Mouse (Mus musculus) left cerebral cortex, postnatal 14 days (tissue): ENCODE measurements around the gene Nav3. TPM values are rescaled to one million over a fixed set of nuclear protein-coding genes. Genes with fewer than 3 reads are reported as not detected.

Source experiments
- DNase-seq, 2 experiments: peaks; one replicate each; pipeline ENCODE4 v3.0.0; 2021 to 2022; ENCODE audit warnings: low spot score in 2 of 2, mixed read lengths in 1 of 2
- intact Hi-C: fragments of 180-260 bp; cut with DNase I; formaldehyde crosslinking; loops from one replicate; pipeline ENCODE4 v1.15.1; 2025
- total RNA-seq, 2 experiments: library from RNA; stranded (reverse); gene quantifications; 2 replicates each; pipeline ENCODE4 v1.2.3; 2021

Nav3 gene
- total RNA-seq, 2 experiments from 2014 or later: 250 to 303 TPM

DNA sequence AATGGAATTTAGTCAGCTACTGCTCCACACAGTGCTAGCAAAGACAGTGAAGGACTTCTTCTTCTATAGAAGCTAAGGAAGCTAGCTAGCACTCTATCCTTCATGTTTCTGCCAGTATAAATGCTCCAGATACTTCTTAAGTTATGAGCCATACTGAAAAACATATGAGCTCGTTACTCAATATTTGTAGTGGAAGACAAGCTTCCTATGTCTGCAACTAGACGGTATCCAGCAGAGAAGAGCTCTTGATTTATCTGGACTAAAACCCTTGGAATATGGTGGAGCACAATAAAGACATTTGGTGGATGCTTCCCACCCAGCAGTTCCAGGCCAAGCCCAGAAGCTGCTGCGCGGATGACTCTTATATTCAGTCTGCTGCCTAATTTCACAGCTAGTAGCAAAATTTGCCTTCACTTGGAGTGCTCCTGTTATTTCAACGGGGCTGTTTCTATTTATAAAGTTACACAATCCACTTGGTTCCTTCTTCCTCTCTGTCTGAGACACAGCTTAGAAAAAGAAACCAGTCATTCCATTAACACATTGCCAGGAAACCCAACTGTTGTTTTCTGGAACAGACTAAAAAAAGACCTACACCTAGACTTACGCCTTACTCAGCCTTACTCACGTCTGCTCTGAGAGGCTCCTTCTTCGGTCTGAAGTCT is 470.0 kb downstream of the Nav3 start:
- peak; percentile 51 to 72 for DNase-seq
- intact Hi-C loops: no loop called here

DNA sequence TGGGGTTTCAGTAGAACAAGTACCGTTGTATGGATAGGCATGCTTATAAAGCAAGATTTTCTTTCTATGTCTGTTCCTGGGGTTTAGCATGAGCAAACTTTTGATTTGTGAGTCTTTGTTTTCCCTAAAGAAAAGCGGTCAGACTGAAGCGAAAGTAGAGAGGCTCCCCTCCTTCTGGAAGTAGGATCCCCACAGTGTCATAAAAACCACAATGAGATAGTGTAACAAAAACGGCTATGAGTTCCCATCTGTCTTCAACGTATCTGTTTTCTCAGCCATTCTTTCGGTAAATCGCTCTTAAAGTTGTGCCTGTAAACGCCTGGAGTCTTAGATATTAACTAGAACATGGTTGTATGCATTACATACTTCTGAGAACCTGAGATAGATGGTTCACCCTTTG is 479.7 kb downstream of the Nav3 start:
- DNase-seq: no peak
- intact Hi-C loops: no loop called here

DNA sequence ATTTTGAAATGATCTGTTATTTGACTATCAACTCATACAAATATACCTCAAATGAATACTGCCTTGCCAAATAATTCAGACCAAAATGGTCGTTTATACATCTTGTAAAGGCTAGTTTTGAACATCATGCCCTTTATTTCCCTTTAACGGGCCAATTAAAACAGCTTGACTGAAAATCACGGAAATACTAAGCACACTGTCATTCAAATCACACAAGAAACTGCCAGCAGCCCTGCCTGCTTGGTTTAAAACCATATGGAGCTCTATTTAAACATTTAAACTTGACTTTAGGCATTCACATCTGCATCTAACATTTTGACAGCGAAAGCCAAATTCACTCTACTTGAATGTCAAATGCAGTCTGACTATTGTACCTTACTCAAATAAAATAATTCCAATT is 481.8 kb downstream of the Nav3 start:
- intact Hi-C loops: no loop called here
- DNase-seq: no peak

DNA sequence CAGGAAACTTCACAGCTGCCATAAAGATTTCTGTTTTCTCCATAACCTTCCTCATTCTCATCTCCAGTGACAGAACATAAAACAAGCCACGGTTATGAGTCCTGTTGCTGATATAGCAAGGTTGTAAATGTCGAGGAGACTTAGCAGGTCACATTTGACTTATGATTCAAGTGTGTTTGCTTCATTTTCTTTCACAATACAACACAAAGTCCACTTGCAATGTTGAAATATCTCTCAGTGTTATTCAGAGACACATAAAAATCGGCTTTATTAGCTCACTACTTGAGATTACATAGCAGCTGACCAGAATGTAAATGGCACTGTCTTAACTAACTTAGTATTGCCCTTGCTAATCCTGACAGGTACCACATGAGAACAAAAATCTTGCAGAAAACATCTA is 482.5 kb downstream of the Nav3 start:
- no peak for DNase-seq
- intact Hi-C loops: no loop called here

DNA sequence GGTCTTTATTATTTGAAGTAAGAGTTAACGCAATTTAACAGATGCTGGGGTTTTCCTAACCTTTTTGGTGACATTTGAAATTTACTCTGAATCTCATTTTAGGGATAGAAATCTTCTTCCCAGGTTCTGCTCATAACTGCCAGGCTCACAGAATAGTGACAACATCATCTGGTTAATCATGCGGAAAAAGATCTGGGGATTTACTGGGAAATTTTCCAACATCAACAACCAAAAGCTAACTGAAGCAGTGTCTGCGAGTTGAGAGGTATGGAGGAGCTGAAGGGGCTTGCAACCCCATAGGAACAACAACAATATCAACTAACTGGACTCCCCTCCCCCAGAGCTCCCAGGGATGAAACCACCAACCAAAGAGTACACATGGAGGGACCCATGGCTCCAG is 505.7 kb downstream of the Nav3 start:
- DNase-seq: no peak
- intact Hi-C loops: no loop called here

DNA sequence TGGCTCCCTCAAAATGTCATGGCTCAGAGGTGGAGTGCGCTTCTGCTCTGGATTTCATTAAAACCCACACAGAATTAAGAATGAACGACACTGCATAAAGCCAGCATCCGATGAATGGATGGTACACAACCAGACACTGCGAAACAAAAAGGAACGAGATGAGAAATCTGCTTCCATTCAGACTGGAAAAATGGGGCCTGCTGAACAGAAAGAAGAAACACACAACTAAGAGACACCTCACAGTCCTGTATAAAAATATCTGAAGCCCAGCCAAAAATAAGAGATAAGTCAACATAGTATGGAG is 526.7 kb downstream of the Nav3 start:
- DNase-seq: no peak
- intact Hi-C loops: loop anchor here (10.0 kb wide), 1 partner anchor 516 kb away; no protein-coding TSS in a partner anchor

DNA sequence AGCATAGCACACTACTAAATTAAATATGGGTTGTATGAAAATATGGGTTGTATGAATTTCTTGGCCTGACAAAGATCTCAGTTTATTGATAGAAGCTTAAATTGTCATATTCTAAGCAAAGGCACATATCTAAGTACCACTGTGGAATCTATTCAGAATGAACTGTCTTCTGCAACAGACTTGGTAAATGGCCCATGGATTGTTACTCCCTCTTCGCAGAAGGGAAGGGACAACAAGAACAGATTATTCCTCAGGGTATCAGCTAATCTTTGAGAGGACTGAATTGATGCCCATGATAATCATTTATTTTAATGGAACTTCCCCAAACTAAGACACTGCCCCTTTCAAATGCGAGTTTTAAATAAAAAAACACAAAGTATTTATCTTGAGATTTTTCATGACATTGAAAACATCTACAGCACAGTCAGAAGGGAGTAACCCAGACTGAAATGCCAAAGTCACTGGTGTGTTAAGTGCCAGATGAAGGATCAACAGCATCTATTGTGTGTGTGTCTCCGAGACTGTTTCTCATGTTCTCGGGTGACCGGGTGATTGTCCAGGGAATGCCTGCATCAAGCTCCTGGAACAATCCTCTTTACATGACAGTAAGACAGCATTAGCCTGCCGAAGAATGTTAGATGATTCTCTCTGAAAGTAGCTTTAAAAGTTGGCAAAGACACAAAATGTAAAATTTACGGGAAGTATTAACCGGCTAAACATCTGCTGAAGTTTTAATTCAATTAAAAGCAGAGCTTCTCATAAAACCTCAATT is 527.3 kb downstream of the Nav3 start:
- DNase-seq: no peak
- intact Hi-C loops: loop anchor here (10.0 kb wide), 1 partner anchor 516 kb away; no protein-coding TSS in a partner anchor

DNA sequence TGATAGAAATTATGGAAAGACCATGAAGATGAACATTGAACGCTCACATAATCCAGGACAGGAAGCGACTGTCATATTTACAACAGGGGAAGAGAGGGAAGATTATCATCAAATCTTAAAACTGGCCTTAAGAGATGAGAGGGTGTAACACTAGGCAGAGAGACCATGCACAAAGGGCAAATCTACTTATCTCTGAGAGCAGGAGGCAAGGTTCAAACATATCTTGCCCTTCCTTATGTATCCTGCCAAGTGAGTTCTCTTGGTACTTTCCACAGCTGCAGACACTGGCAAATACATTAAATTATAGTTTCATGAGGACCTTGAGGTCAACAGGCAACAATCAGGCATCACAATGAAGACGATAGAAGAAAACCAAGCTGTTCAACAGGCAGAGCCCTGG is 529.9 kb downstream of the Nav3 start:
- intact Hi-C loops: loop anchor here (10.0 kb wide), 1 partner anchor 519 kb away; no protein-coding TSS in a partner anchor
- no peak for DNase-seq

DNA sequence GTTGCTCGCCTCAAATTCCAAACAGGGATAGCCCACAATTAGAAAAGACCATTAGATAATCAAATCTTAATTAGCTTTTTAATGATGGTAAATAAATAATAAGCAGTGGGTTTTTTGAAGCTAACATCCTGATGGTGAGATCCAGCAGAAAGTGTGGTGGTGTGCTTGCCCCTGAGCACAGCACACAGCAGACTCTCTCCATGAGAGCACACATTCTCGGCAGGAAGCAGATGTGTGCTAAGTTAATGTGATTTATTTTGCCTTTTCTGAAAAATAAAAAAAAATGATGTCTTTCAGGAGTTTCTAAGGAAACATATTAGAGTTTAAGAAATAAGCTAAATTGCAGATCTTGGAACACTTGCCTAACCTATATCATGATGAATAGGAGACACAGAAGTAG is 531.9 kb downstream of the Nav3 start:
- no peak for DNase-seq
- intact Hi-C loops: loop anchor here (10.0 kb wide), 1 partner anchor 521 kb away; no protein-coding TSS in a partner anchor

DNA sequence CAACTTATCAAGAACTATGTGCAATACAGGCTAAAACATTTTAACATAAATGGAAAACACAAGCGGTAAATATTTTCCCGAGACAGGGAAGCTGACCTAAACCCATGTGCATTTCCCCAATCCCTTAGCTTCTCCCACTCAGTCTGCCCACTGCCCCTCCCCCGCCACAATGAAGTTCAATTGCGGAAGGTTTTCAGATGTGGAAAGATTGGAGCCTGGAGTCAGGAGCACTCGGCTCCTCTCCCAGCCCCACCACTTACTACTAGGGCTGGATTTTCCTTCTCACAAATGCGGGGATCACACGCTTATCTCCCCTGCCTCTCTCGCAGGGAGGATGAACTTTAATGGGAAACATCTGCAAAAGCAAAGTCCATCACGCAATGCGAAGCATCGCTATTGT is 534.6 kb downstream of the Nav3 start:
- intact Hi-C loops: loop anchor here (2.0 to 10.0 kb wide), 2 partner anchors 163 to 523 kb away; no protein-coding TSS in a partner anchor

DNA sequence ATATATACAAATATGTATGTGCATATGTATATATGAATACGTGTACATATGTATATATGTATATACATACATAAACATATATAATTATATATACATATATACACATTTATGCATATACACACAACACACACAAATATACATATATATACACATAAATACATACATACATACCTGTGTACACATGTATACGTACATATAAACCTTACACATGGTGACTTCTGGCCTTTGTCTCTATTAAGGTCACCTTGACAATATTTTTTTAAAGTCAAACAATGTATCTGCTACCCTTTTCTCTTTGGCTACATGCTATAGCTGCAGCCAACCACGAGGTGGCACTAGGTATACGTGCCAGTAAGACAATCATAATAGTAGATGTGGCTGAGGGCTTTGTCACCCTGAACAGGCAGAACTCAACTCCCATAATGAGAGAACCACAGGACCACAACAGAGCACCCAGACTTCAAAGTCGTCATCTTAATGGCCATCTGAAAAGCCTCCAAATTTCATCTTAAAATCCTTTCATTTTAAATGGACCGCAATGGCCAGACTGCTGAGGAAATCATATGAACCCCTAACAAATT is 535.3 kb downstream of the Nav3 start:
- intact Hi-C loops: loop anchor here (2.0 to 10.0 kb wide), 2 partner anchors 164 to 524 kb away; no protein-coding TSS in a partner anchor
- peak; percentile 61 to 70 for DNase-seq

More for the DNA sequence above, 534.6 kb downstream of the Nav3 start:
- DNase-seq: no peak

DNA sequence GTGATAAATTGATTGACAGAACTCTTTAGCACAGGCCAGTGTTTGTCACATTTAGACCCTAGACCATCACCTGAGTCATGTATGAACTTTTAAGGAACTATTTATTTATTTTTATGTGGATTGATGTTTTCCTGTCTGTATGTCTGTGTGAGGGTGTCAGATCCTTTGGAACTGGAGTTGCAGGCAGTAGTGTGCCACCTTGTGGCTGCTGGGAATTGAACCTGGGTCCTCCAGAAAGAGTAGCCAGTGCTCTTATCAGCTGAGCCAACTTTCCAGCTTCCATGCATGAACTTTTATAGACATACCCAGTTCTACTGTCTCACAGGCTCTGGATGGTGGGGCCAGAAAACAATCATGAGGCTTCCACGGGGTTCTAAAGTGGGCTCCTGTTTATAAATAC is 536.5 kb downstream of the Nav3 start:
- intact Hi-C loops: no loop called here

DNA sequence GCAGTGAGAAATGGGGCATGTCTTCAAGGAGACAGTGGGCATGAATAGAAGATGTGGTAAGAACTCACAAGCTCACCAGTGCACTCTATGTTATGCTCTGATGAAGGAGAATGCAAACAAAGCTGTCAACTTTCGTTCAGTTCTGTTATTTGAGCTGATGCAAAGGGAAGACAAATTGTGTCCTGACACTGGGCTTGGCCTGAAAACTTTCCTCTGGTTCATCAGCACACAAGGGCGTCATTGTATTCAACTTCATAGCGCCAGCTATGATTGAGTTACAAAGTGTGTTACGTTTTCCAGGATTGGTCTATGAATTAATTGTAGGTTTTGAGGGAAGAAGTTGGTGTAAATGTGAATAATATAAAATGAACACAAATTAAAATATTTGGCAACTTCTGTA is 548.8 kb downstream of the Nav3 start:
- no peak for DNase-seq
- intact Hi-C loops: no loop called here

More for the DNA sequence above, 536.5 kb downstream of the Nav3 start:
- DNase-seq: no peak

DNA sequence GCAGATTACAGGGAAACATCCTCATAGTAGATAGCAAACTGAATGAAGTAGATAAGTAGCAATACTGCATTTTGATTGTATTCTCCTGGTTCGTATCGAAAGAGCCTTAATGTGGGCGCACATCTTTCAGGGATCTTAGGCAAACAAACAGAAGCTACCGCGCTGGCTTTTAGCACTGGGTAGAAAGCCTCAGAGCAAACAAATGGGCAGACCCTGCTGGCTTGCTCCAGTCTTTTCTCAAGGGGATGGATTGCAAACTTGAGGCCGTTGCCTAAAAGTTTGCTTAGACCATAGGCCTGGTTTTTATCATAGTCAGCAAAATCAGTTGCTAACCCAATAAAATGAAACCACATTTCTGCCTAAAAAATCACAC is 549.6 kb downstream of the Nav3 start:
- intact Hi-C loops: no loop called here
- DNase-seq: no peak

DNA sequence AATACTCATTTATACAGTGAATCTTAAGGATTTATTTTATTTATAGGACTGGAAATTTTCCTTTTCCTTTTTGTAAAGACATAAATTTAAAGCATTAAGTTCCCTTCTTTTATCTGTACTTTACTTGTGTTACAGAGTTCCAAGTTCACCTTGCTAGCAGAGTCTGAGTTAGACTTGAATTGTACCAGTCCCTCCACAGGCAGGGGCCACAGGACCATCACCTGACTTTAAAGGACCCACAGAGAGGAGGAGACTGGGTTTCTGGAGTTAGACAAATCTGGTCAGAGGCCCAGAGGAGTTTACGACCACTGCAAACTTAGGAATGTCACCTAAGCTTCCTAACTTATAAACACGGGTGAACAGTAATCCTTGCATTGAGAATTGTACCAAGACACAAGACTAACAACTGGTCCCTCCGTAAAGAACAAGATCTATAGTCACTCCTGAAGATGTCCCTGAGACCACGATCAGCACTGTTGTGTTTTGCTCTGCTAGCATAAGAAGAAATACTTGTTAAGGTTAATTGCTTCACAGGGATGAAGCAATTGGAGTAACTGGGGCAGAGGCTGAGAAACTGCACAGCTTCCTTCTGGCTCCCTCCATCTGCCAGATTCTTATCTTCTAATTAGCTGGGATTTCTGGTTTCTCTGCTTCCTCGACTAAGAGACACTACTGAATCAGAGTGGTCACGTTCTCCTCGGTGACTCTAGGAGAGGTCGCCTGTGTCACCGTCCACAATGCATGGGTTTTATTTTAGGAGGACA is 550.2 kb downstream of the Nav3 start:
- no peak for DNase-seq
- intact Hi-C loops: no loop called here

DNA sequence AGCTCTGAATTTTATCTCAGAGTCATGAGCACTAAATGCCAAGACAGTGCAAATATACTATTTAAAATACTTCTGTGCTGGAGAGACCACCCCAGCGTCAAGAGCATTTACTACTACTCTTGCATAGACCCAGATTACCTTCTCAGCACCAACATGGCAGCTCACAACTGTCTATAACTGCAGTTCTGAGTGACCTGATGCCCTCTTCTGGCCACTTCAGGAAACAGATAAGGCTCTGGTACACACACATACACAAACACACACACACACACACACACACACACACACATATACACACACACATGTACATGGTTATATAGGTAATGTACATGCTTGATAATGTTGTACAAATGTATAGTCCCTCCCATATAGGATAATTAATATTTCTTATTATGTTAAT is 551.2 kb downstream of the Nav3 start:
- no peak for DNase-seq
- intact Hi-C loops: no loop called here

DNA sequence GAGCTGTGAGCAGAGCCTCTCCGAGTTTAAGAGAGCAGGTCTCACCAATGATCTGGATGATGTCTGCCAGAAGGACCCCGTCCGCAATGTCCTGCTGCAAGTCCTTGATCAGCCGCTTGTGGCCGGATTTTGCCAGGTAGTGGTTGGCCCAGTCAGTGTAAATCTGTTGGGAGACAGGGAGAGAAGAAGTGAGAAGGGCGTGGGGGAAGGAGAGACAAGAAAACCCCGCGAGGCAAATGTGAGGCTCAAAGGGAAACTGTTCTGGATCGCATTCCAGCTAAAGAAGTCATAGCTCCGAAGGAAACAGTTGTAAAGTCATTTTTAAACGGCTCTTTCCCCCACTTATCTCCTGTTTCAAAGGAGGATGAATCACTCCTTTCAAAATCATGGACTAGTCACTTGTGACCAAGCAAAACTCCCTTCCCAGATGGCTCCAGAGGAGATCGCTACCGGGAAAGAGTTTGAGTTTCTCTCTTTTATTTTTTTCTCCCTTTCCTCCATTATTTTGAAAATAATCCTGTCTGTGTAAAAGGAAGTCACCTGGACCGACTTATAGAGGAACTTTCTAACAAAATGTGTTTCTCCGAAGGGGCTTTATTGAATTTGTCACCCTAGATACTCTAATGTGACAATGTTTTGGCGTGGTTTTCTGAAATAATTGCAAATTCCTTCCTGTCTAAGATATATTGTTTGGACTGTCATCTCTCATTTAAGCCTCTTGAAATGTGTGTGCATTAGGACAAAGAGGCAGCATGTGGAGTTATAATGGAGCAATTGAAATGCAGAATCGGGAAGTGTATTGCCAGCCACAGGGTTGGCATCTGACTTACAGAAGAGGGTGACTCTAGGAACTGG is 552.1 kb downstream of the Nav3 start:
- DNase-seq: peak; percentile 17 to 21

DNA sequence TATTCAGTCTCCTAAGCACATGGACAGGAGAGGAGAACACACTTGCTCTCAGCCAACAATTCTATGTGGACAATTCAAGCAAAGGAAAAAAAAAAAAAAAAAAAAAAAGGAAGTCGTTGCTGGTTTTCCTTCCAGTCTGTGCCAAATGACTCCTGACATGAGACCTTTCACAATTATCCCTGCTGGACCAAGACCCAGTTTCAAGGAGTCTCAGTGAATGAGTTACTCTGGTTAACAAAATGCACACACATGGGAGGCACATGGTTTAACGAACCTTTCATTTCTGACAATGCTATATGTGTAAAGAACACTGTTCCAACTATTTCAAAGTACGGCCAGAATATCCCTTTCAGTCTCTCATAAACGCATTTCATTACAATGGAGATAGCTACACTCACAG is 552.8 kb downstream of the Nav3 start:
- no peak for DNase-seq
- intact Hi-C loops: no loop called here

More for the DNA sequence above, 552.1 kb downstream of the Nav3 start:
- intact Hi-C loops: no loop called here

DNA sequence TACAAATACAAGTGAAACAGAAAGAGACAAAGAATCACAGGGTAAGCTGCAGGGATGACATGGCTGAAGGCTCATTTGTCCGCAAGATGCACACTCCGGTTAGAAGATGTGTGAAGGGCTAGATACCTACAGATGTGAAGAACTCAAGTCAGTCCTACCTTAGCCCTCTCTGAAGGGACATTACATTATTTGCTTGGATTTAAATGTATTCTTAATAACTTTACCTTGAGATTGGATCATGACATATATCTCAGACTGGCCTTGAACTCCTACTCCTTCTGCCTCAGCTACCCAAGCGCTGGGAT is 566.9 kb downstream of the Nav3 start:
- DNase-seq: no peak
- intact Hi-C loops: no loop called here
